Mouse (Mus musculus) spleen, postnatal 4 days (tissue): ENCODE data around the gene Nat10.

Source experiments
- DNase-seq, 2 experiments: peaks; one replicate each; pipeline ENCODE4 v3.0.0; 2022; ENCODE audit warnings: low spot score in 2 of 2

Nat10 gene

GRCm38 (mm10) chr2:103746096-103746495 is 15.0 kb downstream of the Nat10 start:
- no peak for DNase-seq

GRCm38 (mm10) chr2:103745481-103745880 is 15.6 kb downstream of the Nat10 start:
- no peak for DNase-seq

DNA sequence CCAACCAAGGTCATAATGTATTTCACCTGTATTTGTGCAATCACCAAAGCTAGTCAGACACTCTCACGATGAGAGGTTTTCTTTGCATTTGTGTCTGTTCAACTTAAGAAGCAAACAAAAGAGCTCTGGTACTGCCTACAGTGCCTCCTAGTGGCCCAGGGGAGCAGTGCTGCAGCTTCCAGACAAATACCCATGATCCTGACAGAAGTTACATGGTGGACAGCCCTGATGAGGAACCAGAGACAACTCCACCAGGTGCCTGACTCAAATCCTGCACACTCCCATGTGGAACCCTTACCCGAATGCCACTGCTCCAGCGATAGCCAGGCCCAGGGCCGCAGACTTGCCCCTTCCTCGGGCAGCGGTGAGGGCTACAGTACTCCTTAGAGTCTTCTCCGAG is 17.1 kb downstream of the Nat10 start:
- peak; percentile 65 to 85 for DNase-seq

DNA sequence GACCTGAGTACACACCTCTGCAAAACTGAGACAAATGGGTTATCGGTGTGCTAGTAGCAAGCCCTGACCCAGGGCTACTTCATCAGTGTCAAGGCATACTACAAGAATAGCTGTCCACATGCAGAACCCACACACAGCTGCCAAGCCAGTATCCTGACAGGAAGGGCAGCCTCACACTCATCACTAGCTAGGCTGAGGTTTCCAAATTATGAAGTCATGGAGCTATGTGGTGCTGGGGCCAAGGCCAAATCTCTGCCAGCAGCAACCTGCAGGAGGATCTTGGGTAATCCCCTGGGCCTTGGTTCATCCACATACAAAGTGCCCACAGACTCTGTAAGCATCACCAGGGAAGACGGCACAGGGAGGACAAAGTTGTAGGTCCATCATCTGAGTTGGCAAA is 17.5 kb downstream of the Nat10 start:
- no peak for DNase-seq

- DNase-seq: no peak
Observed at GRCm38 (mm10) chr2:103742821-103743220, 18.2 kb downstream of the Nat10 start.

- no peak for DNase-seq
Observed at GRCm38 (mm10) chr2:103731423-103731822, 29.6 kb downstream of the Nat10 start.

GRCm38 (mm10) chr2:103730999-103731398 is 30.1 kb downstream of the Nat10 start:
- no peak for DNase-seq

DNA sequence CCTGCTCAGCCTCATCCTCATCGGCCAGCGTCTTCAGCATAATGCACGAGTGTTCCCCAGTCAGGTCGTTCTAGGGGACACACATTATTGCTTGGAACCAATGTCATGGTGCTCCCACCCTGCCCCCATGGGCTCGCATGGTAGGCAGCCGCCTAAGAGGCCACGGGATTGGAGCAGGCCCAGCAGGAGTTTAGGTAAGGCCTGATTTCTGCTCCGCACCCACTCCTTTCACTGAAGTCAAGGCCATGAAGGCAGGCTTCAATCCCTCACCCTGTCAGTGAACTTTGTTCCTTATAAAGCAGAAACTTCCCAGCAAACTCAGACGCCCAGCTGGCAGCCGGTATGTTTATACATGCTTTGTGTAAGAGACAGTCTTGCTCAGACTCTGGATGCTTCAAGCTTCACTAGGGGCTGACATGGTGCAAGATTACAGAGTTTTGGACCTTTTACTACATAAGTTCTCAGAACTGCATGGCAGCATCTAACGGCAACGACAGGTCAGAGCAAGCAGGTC is 33.0 kb downstream of the Nat10 start:
- no peak for DNase-seq

DNA sequence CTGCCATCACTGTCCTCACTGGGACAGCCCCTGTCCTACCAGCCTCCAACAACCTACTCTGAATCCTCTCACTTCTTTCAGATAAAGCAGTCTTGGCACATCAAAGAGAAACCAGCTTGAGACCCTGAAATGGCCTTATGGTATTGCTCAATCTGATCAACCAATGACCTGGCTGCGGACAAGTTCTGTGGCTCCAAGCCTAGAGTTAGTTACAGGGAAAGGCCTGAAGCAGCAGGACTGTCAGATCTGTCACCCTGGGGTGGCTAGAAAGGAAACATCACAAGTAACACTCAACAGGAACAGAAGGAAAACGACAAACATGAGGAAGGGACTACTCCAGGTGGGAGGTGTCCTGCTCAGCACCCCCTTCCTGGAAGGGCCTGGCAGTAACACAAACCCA is 36.5 kb downstream of the Nat10 start:
- no peak for DNase-seq

- DNase-seq: no peak
Observed at GRCm38 (mm10) chr2:103719292-103719646, 41.8 kb downstream of the Nat10 start.

- DNase-seq: peak; percentile 62 to 86
Observed at GRCm38 (mm10) chr2:103718594-103719291, 42.3 kb downstream of the Nat10 start.

DNA sequence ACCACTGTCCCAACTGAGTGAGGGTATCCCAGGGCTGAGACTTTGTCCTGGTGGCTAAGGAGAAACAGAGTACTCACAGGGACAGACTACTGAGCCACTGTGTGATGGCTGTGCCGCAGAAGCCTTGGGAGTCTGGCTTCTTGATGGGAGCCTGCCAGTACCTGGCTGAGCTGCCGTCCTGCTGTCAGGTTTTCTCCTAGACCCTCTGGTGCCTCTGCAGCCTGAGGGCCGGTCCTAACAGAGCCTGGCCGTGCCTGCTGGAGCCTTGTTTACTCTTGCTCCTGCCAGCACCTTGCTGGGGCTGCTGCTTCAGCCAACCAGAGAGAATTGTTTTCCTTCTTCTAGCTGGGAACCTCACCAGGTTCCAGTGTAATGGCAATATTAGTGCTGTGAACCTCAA is 46.7 kb downstream of the Nat10 start:
- no peak for DNase-seq

DNA sequence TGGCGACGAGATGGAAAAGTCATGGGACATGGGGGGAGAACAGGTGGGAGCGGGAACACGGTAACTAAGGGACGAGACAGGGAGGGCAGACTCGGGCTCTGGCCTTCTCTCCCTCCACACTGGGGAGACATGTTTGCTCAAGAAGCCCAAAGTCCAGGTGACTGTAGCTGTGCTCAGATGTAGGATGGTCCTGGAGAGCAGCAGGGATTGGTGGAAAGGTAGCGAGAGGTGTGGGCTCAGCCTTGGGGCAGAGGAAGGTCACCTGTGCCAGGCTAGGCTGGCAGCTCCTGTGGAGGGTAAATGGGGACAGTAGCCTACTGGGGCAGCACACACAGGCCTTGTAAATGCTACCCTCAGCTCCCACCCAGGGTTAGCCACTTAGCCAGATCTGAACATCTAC is 47.2 kb downstream of the Nat10 start:
- no peak for DNase-seq

- DNase-seq: no peak
Observed at GRCm38 (mm10) chr2:103710849-103711248, 50.2 kb downstream of the Nat10 start.

- no peak for DNase-seq
Observed at GRCm38 (mm10) chr2:103707056-103707776, 53.9 kb downstream of the Nat10 start.

GRCm38 (mm10) chr2:103706226-103706625 is 54.8 kb downstream of the Nat10 start:
- peak; percentile 74 to 82 for DNase-seq

GRCm38 (mm10) chr2:103705826-103706225 is 55.2 kb downstream of the Nat10 start:
- no peak for DNase-seq

- DNase-seq: no peak
Observed at GRCm38 (mm10) chr2:103703865-103704264, 57.2 kb downstream of the Nat10 start.

DNA sequence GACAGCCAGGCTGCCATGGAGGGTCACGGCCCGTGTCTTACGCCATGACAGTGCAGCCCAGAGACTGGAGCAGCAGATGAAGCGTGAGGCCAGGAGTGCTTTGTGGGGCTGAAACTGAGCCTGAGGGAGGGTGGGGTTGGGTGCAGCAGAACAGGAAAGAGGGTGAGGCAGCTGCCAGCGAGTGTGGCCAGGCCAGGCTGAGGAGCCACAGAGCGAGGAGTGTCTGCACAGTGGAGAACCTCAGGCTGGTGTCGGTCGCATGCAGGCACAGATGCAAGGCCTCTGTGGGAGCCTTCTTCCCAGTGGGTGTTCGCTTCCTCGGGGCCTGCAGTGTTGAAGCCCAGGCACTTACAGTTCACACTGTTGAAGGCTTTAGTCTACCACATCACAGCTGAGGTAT is 57.7 kb downstream of the Nat10 start:
- DNase-seq: no peak

DNA sequence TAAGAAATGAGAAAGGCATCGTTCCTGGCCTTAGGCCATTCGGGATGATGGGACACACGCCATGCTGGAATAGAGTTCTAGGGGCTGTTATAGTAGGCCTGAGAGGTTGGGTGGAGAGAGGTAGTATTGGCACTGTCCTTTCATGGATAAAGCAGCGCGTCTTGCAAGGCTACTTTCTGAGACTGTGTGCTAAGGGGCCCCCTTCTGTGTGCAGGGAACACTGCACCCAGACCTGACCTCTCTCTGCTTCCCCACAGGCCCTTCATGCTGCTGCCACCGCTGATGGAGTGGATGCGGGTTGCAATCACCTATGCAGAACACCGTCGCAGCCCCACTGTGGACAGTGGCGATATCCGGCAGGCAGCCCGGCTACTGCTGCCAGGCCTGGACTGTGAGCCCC is 60.6 kb downstream of the Nat10 start:
- no peak for DNase-seq

DNA sequence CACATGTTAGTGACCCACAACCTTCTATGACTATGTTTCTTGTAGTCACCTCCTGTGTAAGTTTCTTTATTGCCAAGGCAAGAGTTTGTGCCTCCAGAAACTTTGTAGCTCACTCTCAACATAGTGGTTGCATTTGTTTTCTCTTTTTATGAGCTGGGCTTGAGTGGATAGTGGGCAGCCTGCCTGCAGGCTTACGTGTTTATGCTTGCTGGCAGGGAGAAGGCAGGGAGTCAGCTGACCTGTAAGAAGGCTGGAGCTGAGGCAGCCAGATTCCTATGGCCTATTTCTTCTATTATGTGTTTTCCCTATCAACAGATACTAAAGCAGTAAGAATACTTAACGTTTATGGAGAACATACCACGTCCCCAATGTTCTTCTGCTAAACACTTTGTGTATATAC is 64.9 kb downstream of the Nat10 start:
- DNase-seq: no peak

GRCm38 (mm10) chr2:103694777-103695563 is 66.1 kb downstream of the Nat10 start:
- DNase-seq: no peak

DNA sequence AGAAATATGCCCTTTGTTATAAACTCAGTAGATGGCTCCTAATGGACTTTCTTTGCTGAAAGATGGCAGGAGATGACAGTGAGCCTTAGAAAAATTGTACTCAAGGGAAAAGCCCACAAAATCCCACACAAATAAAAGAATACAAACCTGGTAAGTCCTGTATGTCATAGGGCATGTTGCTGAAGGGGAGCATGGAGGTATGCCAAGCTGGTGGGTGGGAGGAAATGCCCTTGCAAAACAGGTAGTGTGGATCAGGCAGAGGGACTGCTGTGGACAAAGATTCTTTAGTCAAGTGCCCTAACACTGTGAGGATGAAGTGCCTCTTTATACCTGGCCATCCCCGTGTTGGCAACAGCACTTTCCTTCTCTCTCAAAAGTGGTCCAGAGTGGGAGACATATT is 68.3 kb downstream of the Nat10 start:
- DNase-seq: no peak
